Mouse (Mus musculus): ENCODE data around the gene BC024978. TPM values are rescaled to one million over a fixed set of nuclear protein-coding genes. Genes with fewer than 3 reads are reported as not detected.

The BC024978 gene
- 2.0 TPM for polyA plus RNA-seq (2017; shearing (Covaris generic))

DNA sequence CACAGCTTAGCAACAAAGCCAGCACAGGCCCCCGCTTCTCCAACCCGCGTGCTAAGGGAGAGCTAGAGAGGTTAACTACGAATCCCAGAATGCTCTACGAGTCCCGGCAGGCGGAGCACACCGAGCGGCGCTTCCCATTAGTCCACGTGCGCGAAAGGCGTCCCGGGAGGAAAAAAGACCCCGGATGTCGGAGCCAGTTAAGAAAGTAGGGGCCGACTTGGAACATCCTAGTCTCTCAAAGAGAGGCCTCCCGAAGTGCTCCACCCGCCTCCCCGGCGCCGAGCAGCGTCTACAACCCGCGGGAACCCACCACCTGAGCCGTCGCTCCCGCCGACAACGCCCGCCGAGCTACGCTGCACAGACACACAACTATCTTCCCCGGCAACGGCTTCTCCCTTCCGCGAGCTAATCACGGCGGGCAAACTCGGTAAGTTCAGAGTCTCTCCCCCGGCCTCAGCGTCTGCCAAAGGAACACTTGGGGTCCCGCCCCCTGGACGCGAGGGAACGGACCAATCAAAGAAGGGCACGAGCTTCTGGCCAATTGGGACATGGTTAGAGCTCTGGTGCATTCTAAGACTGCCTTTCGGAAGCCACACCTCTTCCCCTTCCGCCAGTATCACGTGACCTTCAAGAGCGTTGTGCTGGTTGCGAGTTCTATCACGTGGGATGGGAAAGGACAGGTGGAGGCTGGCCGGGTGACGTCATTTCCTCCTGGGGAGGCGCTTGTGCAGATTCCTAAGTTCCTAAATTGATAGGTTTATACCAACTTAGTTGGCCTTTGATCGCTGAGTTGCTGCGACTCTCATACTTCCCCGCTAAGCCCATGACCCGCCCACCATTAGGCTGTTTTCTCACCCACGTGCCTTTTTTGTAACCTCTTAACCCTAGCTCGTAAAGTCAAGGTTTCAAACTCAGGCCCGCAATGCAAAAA is at the start of gene BC024978, which contains the start of gene Snrpa:
Gene BC024978, plus strand, starts transcription at position 101 of the 931 bp plus-strand sequence.
Gene Snrpa, minus strand, starts transcription at position 591 of the 931 bp plus-strand sequence.

GRCm38 (mm10) chr7:27153205-27153764 is 42.3 kb upstream of the BC024978 start, which contains the start of gene Cyp2t4:
Cyp2t4 (plus strand) TSS chr7:27153714.

GRCm38 (mm10) chr7:27166614-27167474 is 28.7 kb upstream of the BC024978 start, which contains the start of gene Egln2:
Egln2 (minus strand) TSS chr7:27166802.

GRCm38 (mm10) chr7:27178324-27179216 is 17.0 kb upstream of the BC024978 start, which contains the start of gene Rab4b:
Rab4b (minus strand) TSS chr7:27178896.

GRCm38 (mm10) chr7:27180837-27181695 is 14.5 kb upstream of the BC024978 start, which contains the start of the genes Gm21983 and Mia:
Gm21983 (minus strand) TSS chr7:27181086.
Mia (minus strand) TSS chr7:27181157.

GRCm38 (mm10) chr7:27228281-27228821 is 32.8 kb downstream of the BC024978 start, which contains the start of gene Itpkc:
Itpkc (minus strand) TSS chr7:27228661.

GRCm38 (mm10) chr7:27232781-27233281 is 37.2 kb downstream of the BC024978 start, which contains the start of gene Coq8b:
Coq8b (plus strand) TSS chr7:27233023.

GRCm38 (mm10) chr7:27258205-27258899 is 62.8 kb downstream of the BC024978 start, which contains the start of gene Numbl:
Numbl (plus strand) TSS chr7:27258433.

Other genes starting within 250 kb of the BC024978 start
- not detected for gene Cyp2a12, start 166.7 kb upstream of the BC024978 start, polyA plus RNA-seq (2017; shearing (Covaris generic))
- not detected for gene Cyp2f2, start 75.9 kb upstream of the BC024978 start, polyA plus RNA-seq (2017; shearing (Covaris generic))
- not detected for gene Cyp2t4, start 42.1 kb upstream of the BC024978 start, polyA plus RNA-seq (2017; shearing (Covaris generic))
- gene Egln2, start 29.0 kb upstream of the BC024978 start, polyA plus RNA-seq (2017; shearing (Covaris generic)) = 73.8 TPM
- 141 TPM for gene Rab4b, start 16.9 kb upstream of the BC024978 start, polyA plus RNA-seq (2017; shearing (Covaris generic))
- 0.65 TPM for gene Gm21983, start 14.7 kb upstream of the BC024978 start, polyA plus RNA-seq (2017; shearing (Covaris generic))
- gene Mia, start 14.6 kb upstream of the BC024978 start, polyA plus RNA-seq (2017; shearing (Covaris generic)) = not detected
- gene Snrpa, start 490 bp downstream of the BC024978 start, polyA plus RNA-seq (2017; shearing (Covaris generic)) = 67.6 TPM
- 20.4 TPM for gene Itpkc, start 32.9 kb downstream of the BC024978 start, polyA plus RNA-seq (2017; shearing (Covaris generic))
- gene Coq8b, start 37.2 kb downstream of the BC024978 start, polyA plus RNA-seq (2017; shearing (Covaris generic)) = 14.5 TPM
- gene Numbl, start 62.7 kb downstream of the BC024978 start, polyA plus RNA-seq (2017; shearing (Covaris generic)) = 2.2 TPM
- 1.6 TPM for gene Ltbp4, start 141.9 kb downstream of the BC024978 start, polyA plus RNA-seq (2017; shearing (Covaris generic))
- gene Shkbp1, start 160.2 kb downstream of the BC024978 start, polyA plus RNA-seq (2017; shearing (Covaris generic)) = 56.3 TPM
- 1.1 TPM for gene Gm20479, start 161.6 kb downstream of the BC024978 start, polyA plus RNA-seq (2017; shearing (Covaris generic))

All from effector memory CD4-positive, alpha-beta T cell, adult 5 months (primary cell).